Mouse (Mus musculus): ENCODE measurements at regions not wholly inside any gene's neighbourhood (a gene's known extent, or its start where the extent isn't known, plus 50 kb on each side); places are given as distances from the start of the nearest gene placed in this dataset.

GRCm38 (mm10) chr13:70012123-70012522 lies 209.9 kb downstream of the Med10 start:
- no peak overlapping the region for H3ac ChIP-seq (ENCODE audit: control insufficient read depth, insufficient read length, low read depth)
- TF ChIP-seq FOSL1 (IDR thresholded peaks at IDR 0.05; ENCODE audit: insufficient read depth, low read length, poor library complexity, severe bottlenecking), result no peak
- TF ChIP-seq CTCF (IDR thresholded peaks at IDR 0.05; ENCODE audit: control insufficient read depth, insufficient read depth, insufficient read length), result no peak
- no peak for TF ChIP-seq MYOG (IDR thresholded peaks at IDR 0.05; ENCODE audit: control insufficient read depth, extremely low read depth, insufficient read length)
- no peak for TF ChIP-seq USF1 (IDR thresholded peaks at IDR 0.05; ENCODE audit: low read depth)
- TF ChIP-seq MAX (IDR thresholded peaks at IDR 0.05), result no peak
- no peak for TF ChIP-seq CEBPB (IDR thresholded peaks at IDR 0.05; ENCODE audit: low read depth)
- no peak for TF ChIP-seq MYOD1 (IDR thresholded peaks at IDR 0.05; ENCODE audit: control insufficient read depth, insufficient read length, low read depth)
- no peaks in the 10 kb centered on the region for H3K79me3 ChIP-seq (ENCODE audit: low read depth)
- no peaks in the 10 kb centered on the region for H3K36me3 ChIP-seq (ENCODE audit: control insufficient read depth, insufficient read depth)
- H3K79me2 ChIP-seq (ENCODE audit: control insufficient read depth, insufficient read depth), result no peaks in the 10 kb centered on the region
- no peak overlapping the region for H3K4me3 ChIP-seq (ENCODE audit: insufficient read depth, poor library complexity, severe bottlenecking)
- no peaks in the 10 kb centered on the region for H3K27me3 ChIP-seq (ENCODE audit: control insufficient read depth, insufficient read depth, insufficient read length)

GRCm38 (mm10) chr13:70015183-70015582 lies 213.0 kb downstream of the Med10 start:
- TF ChIP-seq FOSL1 (IDR thresholded peaks at IDR 0.05; ENCODE audit: insufficient read depth, low read length, poor library complexity, severe bottlenecking) (no peak), CTCF (IDR thresholded peaks at IDR 0.05; ENCODE audit: control insufficient read depth, insufficient read depth, insufficient read length) (no peak), CEBPB (IDR thresholded peaks at IDR 0.05; ENCODE audit: low read depth) (no peak), MYOG (IDR thresholded peaks at IDR 0.05; ENCODE audit: control insufficient read depth, extremely low read depth, insufficient read length) (no peak), MYOD1 (IDR thresholded peaks at IDR 0.05; ENCODE audit: control insufficient read depth, insufficient read length, low read depth) (no peak), USF1 (IDR thresholded peaks at IDR 0.05; ENCODE audit: low read depth) (no peak), MAX (IDR thresholded peaks at IDR 0.05) (no peak)
- no peak overlapping the region for H3K4me3 ChIP-seq (ENCODE audit: insufficient read depth, poor library complexity, severe bottlenecking)
- H3K36me3 ChIP-seq (ENCODE audit: control insufficient read depth, insufficient read depth), result no peaks in the 10 kb centered on the region
- H3ac ChIP-seq (ENCODE audit: control insufficient read depth, insufficient read length, low read depth), result no peak overlapping the region
- no peaks in the 10 kb centered on the region for H3K27me3 ChIP-seq (ENCODE audit: control insufficient read depth, insufficient read depth, insufficient read length)
- no peaks in the 10 kb centered on the region for H3K79me3 ChIP-seq (ENCODE audit: low read depth)
- H3K79me2 ChIP-seq (ENCODE audit: control insufficient read depth, insufficient read depth), result no peaks in the 10 kb centered on the region

- no peak overlapping the region for H3ac ChIP-seq (ENCODE audit: control insufficient read depth, insufficient read length, low read depth)
- H3K79me2 ChIP-seq (ENCODE audit: control insufficient read depth, insufficient read depth), result no peaks in the 10 kb centered on the region
- no peaks in the 10 kb centered on the region for H3K79me3 ChIP-seq (ENCODE audit: low read depth)
- no peak overlapping the region for H3K4me3 ChIP-seq (ENCODE audit: insufficient read depth, poor library complexity, severe bottlenecking)
- TF ChIP-seq FOSL1 (IDR thresholded peaks at IDR 0.05; ENCODE audit: insufficient read depth, low read length, poor library complexity, severe bottlenecking) (no peak), USF1 (IDR thresholded peaks at IDR 0.05; ENCODE audit: low read depth) (no peak), MYOG (IDR thresholded peaks at IDR 0.05; ENCODE audit: control insufficient read depth, extremely low read depth, insufficient read length) (no peak), CEBPB (IDR thresholded peaks at IDR 0.05; ENCODE audit: low read depth) (no peak), CTCF (IDR thresholded peaks at IDR 0.05; ENCODE audit: control insufficient read depth, insufficient read depth, insufficient read length) (no peak), MAX (IDR thresholded peaks at IDR 0.05) (no peak), MYOD1 (IDR thresholded peaks at IDR 0.05; ENCODE audit: control insufficient read depth, insufficient read length, low read depth) (no peak)
- no peaks in the 10 kb centered on the region for H3K27me3 ChIP-seq (ENCODE audit: control insufficient read depth, insufficient read depth, insufficient read length)
- H3K36me3 ChIP-seq (ENCODE audit: control insufficient read depth, insufficient read depth), result no peaks in the 10 kb centered on the region
Observed at GRCm38 (mm10) chr13:70017535-70017934, 215.3 kb downstream of the Med10 start.

GRCm38 (mm10) chr13:70019999-70020838 lies 218.0 kb downstream of the Med10 start:
- Histone ChIP-seq H3ac (ENCODE audit: control insufficient read depth, insufficient read length, low read depth) (no peak overlapping the region), H3K36me3 (ENCODE audit: control insufficient read depth, insufficient read depth) (no peaks in the 10 kb centered on the region), H3K27me3 (ENCODE audit: control insufficient read depth, insufficient read depth, insufficient read length) (no peaks in the 10 kb centered on the region), H3K79me3 (ENCODE audit: low read depth) (no peaks in the 10 kb centered on the region), H3K4me3 (ENCODE audit: insufficient read depth, poor library complexity, severe bottlenecking) (no peak overlapping the region), H3K79me2 (ENCODE audit: control insufficient read depth, insufficient read depth) (no peaks in the 10 kb centered on the region)
- no peak for TF ChIP-seq MYOG (IDR thresholded peaks at IDR 0.05; ENCODE audit: control insufficient read depth, extremely low read depth, insufficient read length)
- TF ChIP-seq MAX (IDR thresholded peaks at IDR 0.05), result no peak
- no peak for TF ChIP-seq CTCF (IDR thresholded peaks at IDR 0.05; ENCODE audit: control insufficient read depth, insufficient read depth, insufficient read length)
- TF ChIP-seq FOSL1 (IDR thresholded peaks at IDR 0.05; ENCODE audit: insufficient read depth, low read length, poor library complexity, severe bottlenecking), result no peak
- TF ChIP-seq CEBPB (IDR thresholded peaks at IDR 0.05; ENCODE audit: low read depth), result no peak

- H3K36me3 ChIP-seq (ENCODE audit: control insufficient read depth, insufficient read depth), result no peaks in the 10 kb centered on the region
- no peaks in the 10 kb centered on the region for H3K27me3 ChIP-seq (ENCODE audit: control insufficient read depth, insufficient read depth, insufficient read length)
- H3ac ChIP-seq (ENCODE audit: control insufficient read depth, insufficient read length, low read depth), result no peak overlapping the region
- no peaks in the 10 kb centered on the region for H3K79me2 ChIP-seq (ENCODE audit: control insufficient read depth, insufficient read depth)
- TF ChIP-seq USF1 (IDR thresholded peaks at IDR 0.05; ENCODE audit: low read depth) (no peak), FOSL1 (IDR thresholded peaks at IDR 0.05; ENCODE audit: insufficient read depth, low read length, poor library complexity, severe bottlenecking) (no peak), MYOD1 (IDR thresholded peaks at IDR 0.05; ENCODE audit: control insufficient read depth, insufficient read length, low read depth) (no peak), CTCF (IDR thresholded peaks at IDR 0.05; ENCODE audit: control insufficient read depth, insufficient read depth, insufficient read length) (no peak), MAX (IDR thresholded peaks at IDR 0.05) (no peak), MYOG (IDR thresholded peaks at IDR 0.05; ENCODE audit: control insufficient read depth, extremely low read depth, insufficient read length) (no peak), CEBPB (IDR thresholded peaks at IDR 0.05; ENCODE audit: low read depth) (no peak)
- no peak overlapping the region for H3K4me3 ChIP-seq (ENCODE audit: insufficient read depth, poor library complexity, severe bottlenecking)
- no peaks in the 10 kb centered on the region for H3K79me3 ChIP-seq (ENCODE audit: low read depth)
Observed at GRCm38 (mm10) chr13:70033249-70033648, 231.1 kb downstream of the Med10 start.
